Mouse (Mus musculus): ENCODE results near the gene Ear2. TPM values are rescaled to one million over a fixed set of nuclear protein-coding genes. Genes with fewer than 3 reads are reported as not detected.
"Not testable (repeated sequence)": the region's sequence is repeated elsewhere in the genome, so short reads cannot be mapped to it uniquely, and the experiment has no call there.

Ear2 gene
- polyA plus RNA-seq, 1 experiment, result 61.4 TPM

- no peak for TF ChIP-seq CTCF (IDR thresholded peaks at IDR 0.05; ENCODE audit: borderline replicate concordance, control insufficient read depth, extremely low read depth, insufficient read depth, low read length, poor library complexity)
- TF ChIP-seq POLR2A (IDR thresholded peaks at IDR 0.05; ENCODE audit: control insufficient read depth, extremely low read depth, insufficient read depth, low read length, poor library complexity), result no peak
- Histone ChIP-seq H3K4me1 (replicated peaks; ENCODE audit: control insufficient read depth, insufficient read depth, low read length) (no peaks in the 10 kb centered on the region), H3K27ac (ENCODE audit: control insufficient read depth, insufficient read depth, low read length) (no peak overlapping the region), H3K4me3 (ENCODE audit: control insufficient read depth, insufficient read depth, low read length) (no peak overlapping the region), H3K36me3 (ENCODE audit: control insufficient read depth, insufficient read depth, low read length) (no peaks in the 10 kb centered on the region), H3K27me3 (ENCODE audit: control insufficient read depth, insufficient read depth, low read length) (no peaks in the 10 kb centered on the region)
- no peak for DNase-seq
These were observed 8.5 kb downstream of the Ear2 start for GRCm38 (mm10) chr14:44110981-44111380.

DNA sequence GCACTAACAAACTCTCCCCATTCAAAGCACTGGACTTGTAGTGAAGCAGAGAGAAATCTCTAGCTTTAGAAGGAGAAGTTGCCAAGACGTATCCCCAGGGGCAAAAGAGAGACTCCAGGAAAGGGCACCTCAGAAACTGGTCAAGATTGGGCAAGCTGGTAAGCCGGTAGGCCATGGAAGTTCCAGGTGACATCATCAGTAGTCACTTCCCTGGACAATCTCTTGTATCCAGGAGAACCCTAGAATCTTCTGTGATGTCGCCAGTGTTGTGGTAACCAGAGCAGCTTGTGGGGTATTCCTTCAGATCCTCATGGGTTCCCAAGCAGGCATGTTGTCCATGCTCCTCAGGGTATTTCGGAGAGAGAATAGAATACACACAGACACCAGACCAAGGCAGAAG lies 21.1 kb downstream of the Ear2 start, which contains the start of gene Gm3327:
TSS of gene Gm3327 (plus strand) at position 301 of the 400 bp plus-strand sequence.
- WGBS, result 95% methylated on average over 4 of the region's 4 CpGs
- not testable (repeated sequence) for H3K27ac ChIP-seq (ENCODE audit: control insufficient read depth, insufficient read depth, low read length); H3K4me3 ChIP-seq (ENCODE audit: control insufficient read depth, insufficient read depth, low read length); DNase-seq; H3K4me1 ChIP-seq (replicated peaks; ENCODE audit: control insufficient read depth, insufficient read depth, low read length); H3K36me3 ChIP-seq (ENCODE audit: control insufficient read depth, insufficient read depth, low read length); H3K27me3 ChIP-seq (ENCODE audit: control insufficient read depth, insufficient read depth, low read length)

Other genes starting within 250 kb of the Ear2 start
- gene Ear1, start 227.1 kb upstream of the Ear2 start, polyA plus RNA-seq (2012; rRNA removed), result 1.6 and 5.0 TPM in 2 replicates
- gene Ear10, start 179.1 kb upstream of the Ear2 start, polyA plus RNA-seq (2012; rRNA removed), result not detected in 2 replicates
- 9.7 and 19.9 TPM in 2 replicates for gene Gm8113, start 177.3 kb upstream of the Ear2 start, polyA plus RNA-seq (2012; rRNA removed)
- not detected in 2 replicates for gene Ang5, start 145.6 kb upstream of the Ear2 start, polyA plus RNA-seq (2012; rRNA removed)
- not detected in 2 replicates for gene Ang6, start 100.4 kb upstream of the Ear2 start, polyA plus RNA-seq (2012; rRNA removed)
- not detected in 2 replicates for gene Gm3327, start 21.2 kb downstream of the Ear2 start, polyA plus RNA-seq (2012; rRNA removed)
- gene Gm8212, start 95.0 kb downstream of the Ear2 start, polyA plus RNA-seq (2012; rRNA removed), result not detected in 2 replicates
- not detected in 2 replicates for gene 4930503E14Rik, start 110.6 kb downstream of the Ear2 start, polyA plus RNA-seq (2012; rRNA removed)
- gene Gm8220, start 182.9 kb downstream of the Ear2 start, polyA plus RNA-seq (2012; rRNA removed), result not detected in 2 replicates
- 0.05 TPM in 1 of 2 replicates, not detected in the other for gene Gm5930, start 235.9 kb downstream of the Ear2 start, polyA plus RNA-seq (2012; rRNA removed)

Data from thymus, adult 2 months (tissue).